Mouse (Mus musculus): ENCODE results near the gene Gm266.

DNA sequence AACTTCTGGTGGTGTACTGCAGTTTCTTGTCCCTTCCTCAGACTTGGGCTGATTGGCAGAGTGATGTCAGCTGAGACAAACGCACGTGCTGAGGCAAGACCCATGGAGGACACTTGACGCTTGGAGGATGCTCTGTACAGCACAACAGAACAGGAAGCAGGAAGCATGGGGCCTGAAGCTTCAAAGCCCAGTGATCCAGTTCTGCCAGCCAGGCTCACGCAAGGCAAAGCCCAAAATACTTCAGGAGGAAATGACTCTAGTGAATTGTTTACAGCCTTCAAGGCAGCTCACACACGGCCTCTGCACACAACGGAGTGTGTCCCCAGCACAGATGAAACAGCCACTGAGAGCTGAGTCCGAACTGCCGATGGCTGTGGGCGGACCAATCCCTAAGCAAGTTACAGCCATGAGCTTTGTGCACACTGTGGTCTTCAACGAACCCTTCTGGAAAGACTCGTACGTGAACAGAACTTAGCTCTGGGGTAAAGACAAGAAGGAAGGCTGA is 17.5 kb upstream of the Gm266 start:
- no peak for TF ChIP-seq EP300 (IDR thresholded peaks at IDR 0.05)
- no peak for TF ChIP-seq CTCF (IDR thresholded peaks at IDR 0.05)
